Mouse (Mus musculus) bone marrow, adult 2 months (tissue): ENCODE data around the gene Gm17581. TPM values are rescaled to one million over a fixed set of nuclear protein-coding genes. Genes with fewer than 3 reads are reported as not detected.

Source experiments
- H3K27ac ChIP-seq: fragments of 200-500 bp; 2 replicates; pipeline ENCODE4 v1.5.1; 2012; ENCODE audit warnings: low read depth, mild to moderate bottlenecking, control low read depth, inconsistent platforms, low read length; ENCODE audit not compliant: control insufficient read depth, poor library complexity, insufficient read depth
- H3K4me1 ChIP-seq: fragments of 200-500 bp; 2 replicates; pipeline ENCODE4 v1.6.1; 2011; ENCODE audit warnings: low read length; ENCODE audit not compliant: control insufficient read depth, insufficient read depth
- H3K4me3 ChIP-seq: fragments of 200-500 bp; replicated peaks from 2 replicates; pipeline ENCODE3; 2011; ENCODE audit warnings: mild to moderate bottlenecking, low read depth, low read length, control low read depth; ENCODE audit not compliant: control insufficient read depth
- CTCF ChIP-seq: fragments of 200-500 bp; IDR thresholded peaks from 2 replicates; pipeline ENCODE4 v1.5.1; 2011; ENCODE audit warnings: low read length, control low read depth; ENCODE audit not compliant: control insufficient read depth, insufficient read depth
- POLR2A ChIP-seq: fragments of 200-500 bp; IDR thresholded peaks from 2 replicates; pipeline ENCODE4 v1.6.1; 2011; ENCODE audit warnings: low read depth, mild to moderate bottlenecking, control low read depth, low read length, borderline replicate concordance; ENCODE audit not compliant: control insufficient read depth
- WGBS: fragments of 180-500 bp; shearing (Covaris S2); methylation state at CpG from one replicate; pipeline ENCODE4 v1.1.7; 2018; 5-methylcytosine and 5-hydroxymethylcytosine counted together
- polyA plus RNA-seq: library from polyadenylated mRNA; stranded (reverse); fragments of >200 nt; gene quantifications from 2 replicates; pipeline ENCODE4 v1.2.4, GENCODE M21; 2011; ENCODE audit warnings: low replicate concordance; ENCODE audit not compliant: missing spikeins, insufficient read depth, insufficient read length

The Gm17581 gene
- polyA plus RNA-seq, 1 experiment = not detected

DNA sequence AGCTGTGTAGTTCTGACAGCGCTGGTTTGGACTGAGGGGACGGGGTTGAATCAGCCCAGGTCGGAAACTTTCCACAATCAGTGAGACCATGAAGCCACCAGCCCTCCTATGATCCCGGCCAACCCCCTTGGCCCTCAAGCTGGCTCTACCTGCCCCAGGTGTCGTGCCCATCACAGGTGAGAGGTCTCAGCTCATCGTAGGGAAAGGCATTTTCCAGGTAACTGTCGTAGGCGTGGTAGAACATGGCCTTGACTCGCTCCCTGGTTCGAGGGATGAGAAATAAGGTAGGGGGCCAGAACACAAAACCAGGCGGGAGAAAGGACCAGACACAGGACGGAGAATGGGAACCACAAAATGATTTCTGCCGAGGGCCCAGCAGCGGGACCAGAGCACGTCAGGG, 6.9 kb downstream of the Gm17581 start:
- no peaks in the 10 kb centered on the region; the same call in 1 of the 2 replicates for H3K4me1 ChIP-seq
- H3K27ac ChIP-seq = no peak overlapping the region
- TF ChIP-seq POLR2A (no peak), CTCF (no peak)
- peak overlapping the region; percentile 93 for H3K4me3 ChIP-seq
- WGBS = 3% methylated on average over 15 of the region's 15 CpGs

DNA sequence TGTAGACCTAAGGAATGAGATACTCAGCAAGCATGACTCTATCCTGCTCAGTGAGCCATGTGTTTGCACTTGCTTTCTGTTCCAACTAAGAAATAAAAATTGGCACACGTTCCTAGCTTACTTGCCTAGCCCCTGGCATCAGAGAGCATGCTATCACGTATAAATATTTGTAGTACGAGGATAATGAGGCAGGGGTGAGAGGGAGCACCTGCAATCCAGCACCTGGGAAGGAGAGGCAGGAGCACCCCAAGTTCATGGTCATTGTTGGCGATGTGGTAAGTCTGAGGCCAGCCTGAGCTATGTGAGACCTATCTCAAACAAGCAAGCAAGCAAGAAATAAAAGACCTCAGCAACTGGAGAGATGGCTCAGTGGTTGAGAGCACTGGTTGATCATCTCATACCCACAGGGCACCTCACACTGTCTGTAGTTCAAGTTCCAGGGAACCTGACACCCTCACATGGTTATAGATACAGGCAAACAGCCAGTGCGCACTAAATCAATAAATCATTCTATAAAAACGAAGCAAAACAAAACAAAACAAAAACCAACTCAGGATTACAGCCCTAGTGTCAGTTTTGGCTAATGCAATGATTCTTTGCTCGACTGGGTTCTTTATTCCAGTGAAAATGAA, 7.8 kb downstream of the Gm17581 start:
- Histone ChIP-seq H3K4me1 (no peaks in the 10 kb centered on the region; the same call in 1 of the 2 replicates), H3K27ac (no peak overlapping the region), H3K4me3 (no peak overlapping the region)
- TF ChIP-seq CTCF (no peak), POLR2A (no peak)
- WGBS = 67% methylated on average over 7 of the region's 7 CpGs

DNA sequence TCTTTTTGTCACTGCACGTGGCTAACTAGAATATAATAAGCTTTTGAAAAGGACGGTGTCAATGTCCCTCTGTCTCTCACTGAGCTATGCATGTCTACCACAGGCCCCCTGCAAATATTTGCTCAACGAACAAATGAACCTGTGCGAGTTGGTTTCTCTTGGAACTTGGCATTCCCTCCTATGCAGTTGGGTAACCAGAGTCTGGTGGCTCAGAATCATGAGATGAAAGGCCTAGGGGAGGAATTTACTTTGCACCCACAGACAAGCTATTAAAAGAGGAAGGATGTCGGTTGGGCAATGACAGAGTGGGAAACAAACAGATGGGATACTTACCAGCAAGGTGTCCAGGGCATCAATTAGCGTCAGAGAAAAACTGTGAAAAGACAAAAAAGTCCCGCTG, 9.4 kb downstream of the Gm17581 start:
- no peak overlapping the region for H3K27ac ChIP-seq
- H3K4me1 ChIP-seq = no peaks in the 10 kb centered on the region; the same call in 1 of the 2 replicates
- 39% methylated on average over 7 of the region's 7 CpGs for WGBS
- H3K4me3 ChIP-seq = no peak overlapping the region
- TF ChIP-seq CTCF (no peak), POLR2A (no peak)

GRCm38 (mm10) chr2:155724526-155724925, 11.1 kb downstream of the Gm17581 start:
- Histone ChIP-seq H3K27ac (no peak overlapping the region), H3K4me1 (no peaks in the 10 kb centered on the region; the same call in 1 of the 2 replicates), H3K4me3 (no peak overlapping the region)
- 51% methylated on average over 6 of the region's 6 CpGs for WGBS
- no peak for TF ChIP-seq CTCF
- TF ChIP-seq POLR2A = no peak

DNA sequence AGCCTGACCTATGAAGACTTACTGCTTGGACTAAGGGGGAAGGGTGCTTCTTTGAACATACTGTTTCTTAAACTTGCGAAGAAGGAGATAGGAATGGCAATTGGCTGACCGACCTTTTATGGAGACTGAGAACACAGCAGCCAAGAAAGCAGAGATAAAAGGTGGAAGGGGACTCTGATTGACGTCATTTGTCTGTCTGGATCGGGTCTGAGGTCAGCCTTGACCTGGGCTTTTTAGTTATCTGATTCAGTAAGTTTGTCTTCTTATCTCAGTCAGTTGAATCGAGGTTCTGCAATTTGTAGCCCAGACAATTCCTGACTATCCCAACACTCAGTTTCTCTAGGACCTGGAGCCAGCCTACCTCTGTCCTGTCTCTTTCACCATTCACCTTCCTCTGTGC, 11.6 kb downstream of the Gm17581 start:
- 50% methylated on average over 5 of the region's 5 CpGs for WGBS

DNA sequence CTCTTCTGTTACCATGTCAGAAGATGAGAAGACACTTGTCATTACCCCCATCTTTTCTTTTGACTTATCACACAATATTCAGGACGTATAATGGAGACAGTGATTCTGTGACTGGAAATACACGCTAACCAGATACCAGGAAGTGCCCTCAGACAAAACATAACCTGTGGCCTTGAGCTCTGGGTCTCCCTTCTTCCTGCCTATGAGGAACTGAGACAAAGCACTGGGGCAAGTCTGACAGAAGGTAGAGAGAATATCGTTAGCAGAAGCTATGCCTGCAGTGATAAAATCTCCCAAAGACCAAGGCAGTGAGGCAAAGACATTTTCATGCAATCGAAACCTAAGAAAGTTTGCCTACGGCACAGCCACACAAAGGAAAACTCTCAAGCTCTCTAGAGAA, 15.1 kb downstream of the Gm17581 start:
- H3K27ac ChIP-seq = no peak overlapping the region
- WGBS = 60% methylated on average over 5 of the region's 5 CpGs
- no peak overlapping the region for H3K4me3 ChIP-seq
- TF ChIP-seq CTCF = no peak
- H3K4me1 ChIP-seq = no peaks in the 10 kb centered on the region

More for the DNA sequence above, 11.6 kb downstream of the Gm17581 start:
- Histone ChIP-seq H3K27ac (no peak overlapping the region), H3K4me3 (no peak overlapping the region), H3K4me1 (no peaks in the 10 kb centered on the region; the same call in 1 of the 2 replicates)
- TF ChIP-seq CTCF (no peak), POLR2A (no peak)

DNA sequence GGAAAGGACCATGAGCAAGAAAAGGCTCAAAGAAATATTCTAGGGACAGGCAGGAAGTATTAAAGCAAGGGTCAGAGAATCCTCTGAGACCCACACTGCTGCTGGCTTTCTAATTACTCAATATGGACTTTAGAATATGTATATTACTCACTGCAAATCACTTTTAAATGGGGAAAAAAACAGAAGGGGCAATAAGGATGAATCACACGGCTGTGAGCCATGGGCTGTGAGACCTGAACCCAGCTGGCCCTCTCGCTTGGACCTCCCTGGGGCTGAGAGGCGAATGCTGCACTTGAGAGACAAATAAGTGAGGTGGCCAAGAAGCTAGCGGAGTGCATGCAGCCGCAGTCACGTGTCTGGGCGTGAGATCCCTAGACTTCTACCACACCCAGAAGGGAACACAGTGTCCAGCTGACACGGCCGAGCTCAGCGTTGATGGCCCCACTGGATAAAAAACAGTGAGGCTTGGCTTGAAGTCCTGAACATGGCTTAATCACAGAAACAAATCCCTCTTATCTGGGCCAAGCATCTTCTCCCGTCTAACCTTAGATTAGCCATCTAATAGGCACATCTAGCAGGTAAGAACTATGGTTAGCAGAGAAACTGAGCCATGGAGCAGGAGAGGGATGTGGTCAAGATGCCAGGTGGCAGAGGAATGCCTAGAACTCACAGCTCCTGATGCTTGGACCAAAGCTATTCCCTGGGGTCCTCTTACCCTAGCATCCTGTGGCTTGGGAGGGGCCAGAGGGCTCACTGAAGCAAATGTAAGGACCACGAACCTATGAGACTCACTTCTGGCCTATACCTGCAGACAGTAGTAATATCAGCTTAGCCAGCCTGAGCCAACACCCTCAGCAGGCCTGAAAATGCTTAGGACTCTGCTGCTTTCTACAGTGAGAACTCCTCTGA, 18.3 kb downstream of the Gm17581 start:
- Histone ChIP-seq H3K4me3 (no peak overlapping the region), H3K4me1 (no peaks in the 10 kb centered on the region), H3K27ac (no peak overlapping the region)
- 87% methylated on average over 12 of the region's 12 CpGs for WGBS
- TF ChIP-seq POLR2A (no peak), CTCF (no peak)

GRCm38 (mm10) chr2:155710557-155710956, 25.1 kb downstream of the Gm17581 start:
- Histone ChIP-seq H3K27ac (no peak overlapping the region), H3K4me3 (no peak overlapping the region), H3K4me1 (no peaks in the 10 kb centered on the region)
- TF ChIP-seq CTCF = no peak
- no peak for TF ChIP-seq POLR2A
- 39% methylated on average over 11 of the region's 11 CpGs for WGBS

GRCm38 (mm10) chr2:155707251-155707650, 28.4 kb downstream of the Gm17581 start:
- no peak overlapping the region for H3K4me3 ChIP-seq
- 87% methylated on average over 4 of the region's 4 CpGs for WGBS
- TF ChIP-seq POLR2A (no peak), CTCF (no peak)
- H3K27ac ChIP-seq = no peak overlapping the region
- H3K4me1 ChIP-seq = no peaks in the 10 kb centered on the region
